Mouse (Mus musculus) embryo, embryonic 9.5 days (tissue): ENCODE measurements around the gene Tmem170b.

Source experiments
- DNase-seq: peaks from one replicate; pipeline ENCODE4 v3.0.0-alpha.2; 2017; ENCODE audit errors: extremely low spot score

Gene Tmem170b

GRCm38 (mm10) chr13:41614539-41614938 is 8.8 kb downstream of the Tmem170b start:
- no peak for DNase-seq

- no peak for DNase-seq
Measured at GRCm38 (mm10) chr13:41614982-41615381, 9.3 kb downstream of the Tmem170b start.

GRCm38 (mm10) chr13:41619470-41619869 is 13.8 kb downstream of the Tmem170b start:
- no peak for DNase-seq

- DNase-seq: no peak
Measured at GRCm38 (mm10) chr13:41620132-41620531, 14.4 kb downstream of the Tmem170b start.

GRCm38 (mm10) chr13:41624123-41624522 is 18.4 kb downstream of the Tmem170b start:
- no peak for DNase-seq

- DNase-seq: no peak
Measured at GRCm38 (mm10) chr13:41625248-41625647, 19.5 kb downstream of the Tmem170b start.

GRCm38 (mm10) chr13:41627277-41627916 is 21.7 kb downstream of the Tmem170b start:
- no peak for DNase-seq

GRCm38 (mm10) chr13:41634401-41634818 is 28.7 kb downstream of the Tmem170b start:
- peak; percentile 61 for DNase-seq

GRCm38 (mm10) chr13:41638083-41638482 is 32.4 kb downstream of the Tmem170b start:
- no peak for DNase-seq

- DNase-seq: peak; percentile 72
Measured at GRCm38 (mm10) chr13:41642851-41643250, 37.1 kb downstream of the Tmem170b start.

- no peak for DNase-seq
Measured at GRCm38 (mm10) chr13:41643798-41644197, 38.1 kb downstream of the Tmem170b start.

GRCm38 (mm10) chr13:41644591-41645482 is 39.1 kb downstream of the Tmem170b start:
- DNase-seq: no peak

GRCm38 (mm10) chr13:41645483-41645859 is 39.8 kb downstream of the Tmem170b start:
- DNase-seq: no peak

GRCm38 (mm10) chr13:41647976-41648375 is 42.3 kb downstream of the Tmem170b start:
- DNase-seq: no peak

GRCm38 (mm10) chr13:41650665-41651064 is 45.0 kb downstream of the Tmem170b start:
- DNase-seq: no peak

- no peak for DNase-seq
Measured at GRCm38 (mm10) chr13:41653791-41654190, 48.1 kb downstream of the Tmem170b start.

- no peak for DNase-seq
Measured at GRCm38 (mm10) chr13:41655576-41656090, 49.9 kb downstream of the Tmem170b start.

- DNase-seq: no peak
Measured at GRCm38 (mm10) chr13:41660052-41660793, 54.5 kb downstream of the Tmem170b start.

GRCm38 (mm10) chr13:41661116-41661515 is 55.4 kb downstream of the Tmem170b start:
- no peak for DNase-seq

GRCm38 (mm10) chr13:41662401-41663070 is 56.8 kb downstream of the Tmem170b start:
- DNase-seq: no peak

- no peak for DNase-seq
Measured at GRCm38 (mm10) chr13:41663501-41664195, 57.9 kb downstream of the Tmem170b start.
